Mouse (Mus musculus) cerebellum, adult 2 months (tissue): ENCODE results near the gene Olig2.

Experiments used
- CTCF ChIP-seq: fragments of 200-500 bp; IDR thresholded peaks from 2 replicates; pipeline ENCODE4 v1.5.1; 2011; ENCODE audit warnings: low read depth, mild to moderate bottlenecking, control low read depth, low read length, moderate library complexity, borderline replicate concordance; ENCODE audit not compliant: insufficient read depth
- POLR2A ChIP-seq: fragments of 200-500 bp; IDR thresholded peaks from 2 replicates; pipeline ENCODE4 v1.6.1; 2011; ENCODE audit warnings: low read length, control low read depth, borderline replicate concordance; ENCODE audit not compliant: insufficient read depth

GRCm38 (mm10) chr16:91269468-91270211 lies 44.4 kb downstream of the Olig2 start, which contains the start of gene Olig1:
- no peak for TF ChIP-seq CTCF
- TF ChIP-seq POLR2A = 0 out of 2 replicates have a peak, but pooled peaks have one; percentile 11
